ENCODE assay signal across 9 mouse cellular contexts in the genomic region with DNA sequence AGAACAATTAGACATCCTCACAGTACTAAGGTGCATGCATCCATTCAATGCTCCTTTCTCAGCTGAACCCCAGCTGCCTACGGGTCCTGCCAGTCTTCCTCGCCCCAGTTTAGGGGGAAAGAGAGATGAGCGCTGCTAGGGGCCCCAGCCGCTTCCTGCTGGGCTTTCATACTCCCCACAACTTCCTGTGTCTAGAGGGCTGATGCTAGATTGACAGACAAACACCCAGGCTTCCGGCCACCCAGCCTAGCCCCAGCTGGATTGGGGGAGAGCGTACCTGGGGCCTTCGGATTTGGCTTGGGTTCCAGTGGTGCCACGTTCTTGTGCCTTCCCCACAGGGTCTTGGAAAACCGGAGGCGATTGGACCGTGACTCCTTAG. TPM values are rescaled to one million over a fixed set of nuclear protein-coding genes. Genes with fewer than 3 reads are reported as not detected.
DNase-seq lines count a peak whose midpoint lies in the region; ATAC-seq lines count a peak whose summit lies in the region.
"Had no signal": no experiment of that assay in that cellular context is flagged by ENCODE, and none has a peak within 500 bp of the region (broad histone marks: within the 10 kb centered on the region; RNA-seq: fewer than 3 reads in every experiment).

No protein-coding gene starts in this region.

- no peaks in the 10 kb centered on the region for H3K36me3 ChIP-seq in liver, embryonic 16.5 days (ENCODE audit: control insufficient read depth, insufficient read depth)

- H3K4me2 ChIP-seq in liver, embryonic 16.5 days (ENCODE audit: low read depth, low read length), result peak overlapping the region; percentile 52

- peak overlapping the region; percentile 50 for H3K4me3 ChIP-seq in liver, embryonic 16.5 days (ENCODE audit: low read depth, low read length)
- H3K4me3 ChIP-seq: heart, adult 2 months had no signal

- 17% methylated on average over 11 of the region's 11 CpGs for WGBS in liver, embryonic 16.5 days (ENCODE audit: insufficient replicate concordance)

- no peaks in the 10 kb centered on the region for H3K27me3 ChIP-seq in liver, embryonic 16.5 days (ENCODE audit: control insufficient read depth, insufficient read depth, low read depth, low read length)

- peak overlapping the region; percentile 48 for H3K9ac ChIP-seq in liver, embryonic 16.5 days (ENCODE audit: low read depth, low read length)

- H3K9me3 ChIP-seq in liver, embryonic 16.5 days (replicated peaks; ENCODE audit: control insufficient read depth, low read length), result no peaks in the 10 kb centered on the region

- peak; percentile 66 to 71 for DNase-seq in CD8-positive naive resting alpha-beta T cell, adult 2 months (ENCODE audit: low read depth in 2 of 2, low spot score in 2 of 2)
- DNase-seq in c-Kit-positive CD71-positive TER-119-positive erythroid progenitor cells, embryonic 14.5 days (ENCODE audit: low spot score), result peak; percentile 29
- peak; percentile 53 to 78 for DNase-seq in spleen, postnatal 4 days (ENCODE audit: low spot score in 2 of 2)
- no peak for DNase-seq in right cerebral cortex, adult 2 months (ENCODE audit: low spot score in 2 of 2)
- DNase-seq in layer of hippocampus, adult 11-12 months (ENCODE audit: low spot score), result no peak
- no peak for DNase-seq in gastrocnemius, adult 8-10 months (ENCODE audit: low spot score in 2 of 2)
- DNase-seq: kidney, postnatal 14 days had no signal

- peak; percentile 67 for ATAC-seq in liver, embryonic 16.5 days (ENCODE audit: low read depth)

- H3K4me1 ChIP-seq in liver, embryonic 16.5 days (ENCODE audit: control insufficient read depth, low read depth, low read length), result no peaks in the 10 kb centered on the region; the same call in none of the 2 replicates

- peak overlapping the region; percentile 41; the same call in 1 of the 2 replicates for H3K27ac ChIP-seq in liver, embryonic 16.5 days (ENCODE audit: low read length)
- H3K27ac ChIP-seq: heart, adult 2 months had no signal

RNA-seq across cellular contexts. Expression of a gene that starts 0.6 kb away (rescaled TPM):
- polyA plus RNA-seq in liver, embryonic 16.5 days (2015; fragmentation: Nextera tagmentation; extraction: Ambion mirVana), result 2.6 and 2.9 TPM in 2 replicates
- not detected for total RNA-seq in gastrocnemius, adult 8-10 months (2022)

RNA-seq across cellular contexts. Expression of a gene that starts 13.5 kb away (rescaled TPM):
- polyA plus RNA-seq in liver, embryonic 16.5 days (2015; fragmentation: Nextera tagmentation; extraction: Ambion mirVana), result 4.8 and 5.8 TPM in 2 replicates
- total RNA-seq in gastrocnemius, adult 8-10 months (2022), result 10 to 100 TPM; 13.5 to 14.1 (median 13.6) TPM

RNA-seq across cellular contexts. Expression of a gene that starts 21.2 kb away (rescaled TPM):
- 11.0 and 12.9 TPM in 2 replicates for polyA plus RNA-seq in liver, embryonic 16.5 days (2015; fragmentation: Nextera tagmentation; extraction: Ambion mirVana)
- not detected for total RNA-seq in gastrocnemius, adult 8-10 months (2022)

RNA-seq across cellular contexts. Expression of a gene that starts 49.8 kb away (rescaled TPM):
- 0.69 and 0.81 TPM in 2 replicates for polyA plus RNA-seq in liver, embryonic 16.5 days (2015; fragmentation: Nextera tagmentation; extraction: Ambion mirVana)
- 1 to 10 TPM; 1.2 to 6.3 (median 2.5) TPM for total RNA-seq in gastrocnemius, adult 8-10 months (2022)
- total RNA-seq: heart, adult 2 months had no signal

RNA-seq across cellular contexts. Expression of a gene that starts 52.4 kb away (rescaled TPM):
- polyA plus RNA-seq in liver, embryonic 16.5 days (2015; fragmentation: Nextera tagmentation; extraction: Ambion mirVana), result 37.9 and 42.2 TPM in 2 replicates
- 10 to 100 TPM; 29.4 to 41.8 (median 37.5) TPM for total RNA-seq in gastrocnemius, adult 8-10 months (2022)

Comparison
In these comparisons a context has a peak if more than half of its experiments do, and no peak if none do; other contexts are left out.
1. DNase-seq: peak in CD8-positive naive resting alpha-beta T cell, adult 2 months (2 of 2), c-Kit-positive CD71-positive TER-119-positive erythroid progenitor cells, embryonic 14.5 days (single experiment) and spleen, postnatal 4 days (2 of 2); none in right cerebral cortex, adult 2 months (0 of 2), layer of hippocampus, adult 11-12 months (single experiment) and gastrocnemius, adult 8-10 months (0 of 2).